20 mouse cellular contexts compared by ENCODE assay signal in genomic region chr5:8077481-8077880, GRCm38 (mm10).
"Had no signal": no experiment of that assay in that cellular context is flagged by ENCODE, and none has a peak within 500 bp of the region (broad histone marks: within the 10 kb centered on the region; RNA-seq: fewer than 3 reads in every experiment).

No protein-coding gene starts in this region.

- H3K9me3 ChIP-seq: liver, embryonic 12.5 days; lung, embryonic 15.5 days; midbrain, embryonic 10.5 days; midbrain, embryonic 13.5 days; neural tube, embryonic 13.5 days; neural tube, embryonic 15.5 days had no signal

- DNase-seq: lung, adult 18-20 months; lung, postnatal 14 days; lung, postnatal 36 days; retina, postnatal 1 day; right cerebral cortex, adult 18-20 months; right cerebral cortex, postnatal 25 days; right cerebral cortex, postnatal 4 days; spleen, adult 18-20 months; thymus, adult 18-20 months; thymus, postnatal 14 days; thymus, postnatal 36 days had no signal

- ATAC-seq: liver, embryonic 12.5 days; lung, postnatal 0 days; midbrain, embryonic 13.5 days had no signal

- H3K9ac ChIP-seq: liver, embryonic 12.5 days; liver, embryonic 14.5 days; lung, embryonic 15.5 days; midbrain, embryonic 13.5 days; neural tube, embryonic 13.5 days; neural tube, embryonic 15.5 days had no signal

- H3K27me3 ChIP-seq: liver, embryonic 12.5 days; lung, embryonic 15.5 days; midbrain, embryonic 13.5 days; neural tube, embryonic 13.5 days; neural tube, embryonic 15.5 days had no signal

- H3K27ac ChIP-seq: liver, embryonic 12.5 days; liver, embryonic 14.5 days; lung, embryonic 15.5 days; midbrain, embryonic 10.5 days; midbrain, embryonic 13.5 days; neural tube, embryonic 13.5 days; neural tube, embryonic 15.5 days had no signal

- H3K4me3 ChIP-seq: liver, embryonic 12.5 days; lung, embryonic 15.5 days; midbrain, embryonic 10.5 days; midbrain, embryonic 13.5 days; myocyte; neural tube, embryonic 13.5 days; neural tube, embryonic 15.5 days had no signal

- H3K4me2 ChIP-seq: liver, embryonic 12.5 days; lung, embryonic 15.5 days; midbrain, embryonic 13.5 days; neural tube, embryonic 13.5 days; neural tube, embryonic 15.5 days had no signal

- H3K4me1 ChIP-seq: liver, embryonic 12.5 days; lung, embryonic 15.5 days; midbrain, embryonic 10.5 days; midbrain, embryonic 13.5 days; neural tube, embryonic 13.5 days; neural tube, embryonic 15.5 days had no signal
